Mouse (Mus musculus) testis, adult 2 months (tissue): ENCODE measurements around the gene Tspan9.

ENCODE experiments used
- CTCF ChIP-seq: fragments of 200-500 bp; IDR thresholded peaks from 2 replicates; pipeline ENCODE4 v1.5.1; 2012; ENCODE audit warnings: low read depth, mild to moderate bottlenecking, inconsistent platforms, low read length, moderate library complexity; ENCODE audit not compliant: control insufficient read depth, insufficient read depth, insufficient replicate concordance
- POLR2A ChIP-seq: fragments of 200-500 bp; IDR thresholded peaks from 2 replicates; pipeline ENCODE4 v1.6.1; 2012; ENCODE audit warnings: low read depth, mild to moderate bottlenecking, inconsistent platforms, low read length, moderate library complexity; ENCODE audit not compliant: control insufficient read depth

DNA sequence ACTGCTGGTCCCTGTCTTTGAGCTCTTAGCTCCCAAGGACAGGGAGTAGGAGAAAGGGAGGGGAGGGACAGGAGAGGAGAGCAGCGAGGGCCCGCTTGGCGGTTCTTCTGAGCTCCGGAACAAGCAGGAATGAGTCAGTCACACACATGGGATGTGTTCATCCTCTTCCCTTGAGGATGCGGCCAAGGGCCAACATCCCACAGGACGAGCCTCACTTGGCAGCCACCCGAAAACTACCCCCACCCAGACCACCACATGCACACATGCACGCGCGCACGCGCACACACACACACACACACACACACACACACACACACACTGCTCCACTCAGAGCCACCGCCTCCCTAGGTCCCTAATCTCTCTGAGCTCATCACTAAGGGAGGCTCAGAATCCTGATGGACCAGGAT, 132.3 kb downstream of the Tspan9 start:
- TF ChIP-seq POLR2A, result no peak
- TF ChIP-seq CTCF, result no peak
